Mouse (Mus musculus) yolk sac, embryonic 10.5 days (tissue): ENCODE measurements around the gene Hist1h1t.
"Not testable (repeated sequence)": the region's sequence is repeated elsewhere in the genome, so short reads cannot be mapped to it uniquely, and the experiment has no call there.

Source experiments
- DNase-seq: peaks from one replicate; pipeline ENCODE4 v3.0.0-alpha.2; 2017; ENCODE audit warnings: low spot score

Hist1h1t gene

GRCm38 (mm10) chr13:23699767-23700166 lies 4.2 kb downstream of the Hist1h1t start:
- DNase-seq: no peak

GRCm38 (mm10) chr13:23700786-23701520 lies 5.3 kb downstream of the Hist1h1t start:
- DNase-seq: peak; percentile 76

GRCm38 (mm10) chr13:23702220-23702619 lies 6.6 kb downstream of the Hist1h1t start:
- no peak for DNase-seq

GRCm38 (mm10) chr13:23702801-23703200 lies 7.2 kb downstream of the Hist1h1t start:
- DNase-seq: not testable (repeated sequence)

GRCm38 (mm10) chr13:23705751-23706356 lies 10.2 kb downstream of the Hist1h1t start:
- DNase-seq: no peak

GRCm38 (mm10) chr13:23706771-23707170 lies 11.2 kb downstream of the Hist1h1t start:
- no peak for DNase-seq

- no peak for DNase-seq
Observed at GRCm38 (mm10) chr13:23708041-23708440, 12.4 kb downstream of the Hist1h1t start.

- no peak for DNase-seq
Observed at GRCm38 (mm10) chr13:23708654-23709053, 13.0 kb downstream of the Hist1h1t start.

- DNase-seq: no peak
Observed at GRCm38 (mm10) chr13:23709714-23710373, 14.2 kb downstream of the Hist1h1t start.

GRCm38 (mm10) chr13:23710374-23711089 lies 14.9 kb downstream of the Hist1h1t start, which contains the start of gene Hfe:
Gene Hfe, minus strand, starts transcription at chr13:23710854.
- DNase-seq: peak; percentile 47

- no peak for DNase-seq
Observed at GRCm38 (mm10) chr13:23716261-23717042, 20.8 kb downstream of the Hist1h1t start.

GRCm38 (mm10) chr13:23717176-23717575 lies 21.6 kb downstream of the Hist1h1t start:
- DNase-seq: no peak

- not testable (repeated sequence) for DNase-seq
Observed at GRCm38 (mm10) chr13:23717593-23718245, 22.1 kb downstream of the Hist1h1t start.

GRCm38 (mm10) chr13:23724239-23724638 lies 28.6 kb downstream of the Hist1h1t start:
- DNase-seq: no peak

GRCm38 (mm10) chr13:23725213-23725612 lies 29.6 kb downstream of the Hist1h1t start:
- no peak for DNase-seq

- DNase-seq: no peak
Observed at GRCm38 (mm10) chr13:23728472-23729191, 33.0 kb downstream of the Hist1h1t start.

GRCm38 (mm10) chr13:23729192-23729525 lies 33.5 kb downstream of the Hist1h1t start:
- no peak for DNase-seq

- DNase-seq: no peak
Observed at GRCm38 (mm10) chr13:23729706-23730105, 34.1 kb downstream of the Hist1h1t start.

GRCm38 (mm10) chr13:23730479-23730878 lies 34.9 kb downstream of the Hist1h1t start:
- peak; percentile 86 for DNase-seq

- no peak for DNase-seq
Observed at GRCm38 (mm10) chr13:23732156-23732804, 36.7 kb downstream of the Hist1h1t start.
